Mouse (Mus musculus) limb, embryonic 11.5 days (tissue): ENCODE measurements at regions not wholly inside any gene's neighbourhood (a gene's known extent, or its start where the extent isn't known, plus 50 kb on each side); places are given as distances from the start of the nearest gene placed in this dataset.

Experiments used
- ATAC-seq: fragments of 200-750 bp; cut with Nextera tagmentation; 2 replicates; pipeline ENCODE4 v1.8.0; 2017; ENCODE audit warnings: low read depth; ENCODE audit not compliant: insufficient number of reproducible peaks, low FRiP score, low TSS enrichment
- DNase-seq: peaks from one replicate; pipeline ENCODE4 v3.0.0-alpha.2; 2015; ENCODE audit warnings: low spot score
- H3K27ac ChIP-seq: fragments of 300-500 bp; sonication (generic); replicated peaks from 2 replicates; pipeline ENCODE4 v1.5.1; 2014; ENCODE audit warnings: low read depth, mild to moderate bottlenecking, low read length
- H3K27me3 ChIP-seq: fragments of 300-500 bp; sonication (generic); 2 replicates; pipeline ENCODE4 v1.6.1; 2014; ENCODE audit warnings: mild to moderate bottlenecking, low read length, mixed read lengths; ENCODE audit not compliant: control insufficient read depth, insufficient read depth
- H3K36me3 ChIP-seq: fragments of 300-500 bp; sonication (generic); 2 replicates; pipeline ENCODE4 v1.6.1; 2014; ENCODE audit warnings: mild to moderate bottlenecking, low read length, moderate library complexity, mixed read lengths; ENCODE audit not compliant: control insufficient read depth, insufficient read depth
- H3K4me1 ChIP-seq: fragments of 300-500 bp; sonication (generic); 2 replicates; pipeline ENCODE4 v1.6.1; 2014; ENCODE audit warnings: low read length, mixed read lengths; ENCODE audit not compliant: control insufficient read depth, insufficient read depth
- H3K4me2 ChIP-seq: fragments of 300-500 bp; sonication (generic); 2 replicates; pipeline ENCODE4 v1.6.1; 2014; ENCODE audit warnings: low read depth, mild to moderate bottlenecking, moderate library complexity; ENCODE audit not compliant: severe bottlenecking
- H3K4me3 ChIP-seq: fragments of 300-500 bp; sonication (generic); 2 replicates; pipeline ENCODE4 v1.5.1; 2014; ENCODE audit warnings: low read depth, low read length
- H3K9ac ChIP-seq: fragments of 300-500 bp; sonication (generic); 2 replicates; pipeline ENCODE4 v1.6.1; 2014; ENCODE audit warnings: mild to moderate bottlenecking, low read length
- H3K9me3 ChIP-seq: fragments of 300-500 bp; sonication (generic); 2 replicates; pipeline ENCODE4 v1.6.1; 2016; ENCODE audit warnings: low read length; ENCODE audit not compliant: control insufficient read depth
- WGBS: fragments of 180-500 bp; shearing (Covaris S2); extraction: QIAGEN DNeasy Blood & Tissue Kit; methylation state at CpG from one replicate; pipeline ENCODE4 v1.1.7; 2014; 5-methylcytosine and 5-hydroxymethylcytosine counted together

- no peaks in the 10 kb centered on the region for H3K9me3 ChIP-seq
- no peak overlapping the region for H3K27ac ChIP-seq
- H3K4me2 ChIP-seq, result no peak overlapping the region
- H3K36me3 ChIP-seq, result no peaks in the 10 kb centered on the region
- 89% methylated on average over 3 of the region's 3 CpGs for WGBS
- ATAC-seq (no peak), DNase-seq (no peak)
- H3K27me3 ChIP-seq, result no peaks in the 10 kb centered on the region
- no peak overlapping the region for H3K4me3 ChIP-seq
- H3K9ac ChIP-seq, result no peak overlapping the region
- H3K4me1 ChIP-seq, result no peaks in the 10 kb centered on the region
Observed at GRCm38 (mm10) chr5:91294957-91295356, 107.8 kb downstream of the Btc start.

GRCm38 (mm10) chr5:91297068-91297467 is 105.7 kb downstream of the Btc start:
- Histone ChIP-seq H3K9ac (no peak overlapping the region), H3K4me3 (no peak overlapping the region), H3K4me2 (no peak overlapping the region), H3K4me1 (no peaks in the 10 kb centered on the region), H3K27ac (no peak overlapping the region), H3K36me3 (no peaks in the 10 kb centered on the region), H3K27me3 (no peaks in the 10 kb centered on the region), H3K9me3 (no peaks in the 10 kb centered on the region)
- WGBS, result 83% methylated on average over 2 of the region's 2 CpGs
- DNase-seq, result no peak
- no peak for ATAC-seq

GRCm38 (mm10) chr5:91302114-91302513 is 100.7 kb downstream of the Btc start:
- no peaks in the 10 kb centered on the region for H3K4me1 ChIP-seq
- H3K9ac ChIP-seq, result no peak overlapping the region
- H3K27me3 ChIP-seq, result no peaks in the 10 kb centered on the region
- H3K4me2 ChIP-seq, result no peak overlapping the region
- WGBS, result 91% methylated on average over 17 of the region's 17 CpGs
- no peaks in the 10 kb centered on the region for H3K36me3 ChIP-seq
- DNase-seq (no peak), ATAC-seq (no peak)
- H3K4me3 ChIP-seq, result no peak overlapping the region
- H3K9me3 ChIP-seq, result no peaks in the 10 kb centered on the region
- no peak overlapping the region for H3K27ac ChIP-seq

DNA sequence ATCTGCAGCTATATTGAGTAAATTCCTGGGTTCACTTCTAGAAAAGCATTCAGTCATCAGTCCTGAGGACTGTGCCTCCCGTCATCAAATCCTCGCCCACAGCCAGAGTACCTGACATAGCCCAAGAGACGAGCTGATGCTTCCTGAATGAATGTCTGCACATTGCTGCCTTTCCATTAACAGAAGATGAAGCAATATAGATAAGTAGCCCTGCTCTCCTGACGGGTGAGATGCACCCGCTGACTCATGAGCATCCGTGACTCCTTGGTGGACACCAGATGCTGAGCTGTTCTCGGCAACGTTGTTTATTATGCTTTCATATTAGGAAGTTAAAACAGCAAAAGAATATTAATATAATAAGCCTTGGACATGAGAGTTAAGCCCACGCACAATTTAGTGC is 99.9 kb downstream of the Btc start:
- no peak overlapping the region for H3K4me2 ChIP-seq
- no peak overlapping the region for H3K27ac ChIP-seq
- H3K36me3 ChIP-seq, result no peaks in the 10 kb centered on the region
- no peak for DNase-seq
- H3K9me3 ChIP-seq, result no peaks in the 10 kb centered on the region
- no peak for ATAC-seq
- H3K27me3 ChIP-seq, result no peaks in the 10 kb centered on the region
- H3K4me3 ChIP-seq, result no peak overlapping the region
- no peak overlapping the region for H3K9ac ChIP-seq
- 78% methylated on average over 9 of the region's 9 CpGs for WGBS
- no peaks in the 10 kb centered on the region for H3K4me1 ChIP-seq

- Histone ChIP-seq H3K27ac (no peak overlapping the region), H3K4me2 (no peak overlapping the region), H3K27me3 (no peaks in the 10 kb centered on the region), H3K4me3 (no peak overlapping the region), H3K9me3 (no peaks in the 10 kb centered on the region), H3K9ac (no peak overlapping the region), H3K4me1 (no peaks in the 10 kb centered on the region), H3K36me3 (no peaks in the 10 kb centered on the region)
- no peak for DNase-seq
- ATAC-seq, result no peak
- WGBS, result 64% methylated on average over 5 of the region's 5 CpGs
Observed at GRCm38 (mm10) chr5:91303702-91304101, 99.1 kb downstream of the Btc start.

- Histone ChIP-seq H3K9ac (no peak overlapping the region), H3K9me3 (no peaks in the 10 kb centered on the region), H3K4me3 (no peak overlapping the region), H3K4me2 (no peak overlapping the region), H3K36me3 (no peaks in the 10 kb centered on the region), H3K27ac (no peak overlapping the region), H3K4me1 (no peaks in the 10 kb centered on the region), H3K27me3 (no peaks in the 10 kb centered on the region)
- 84% methylated on average over 3 of the region's 3 CpGs for WGBS
- DNase-seq (no peak), ATAC-seq (no peak)
Observed at GRCm38 (mm10) chr5:91307031-91307430, 95.8 kb downstream of the Btc start.
